Mouse (Mus musculus) liver, embryonic 12.5 days (tissue): Measurements from ENCODE around the gene Gm609. TPM values are rescaled to one million over a fixed set of nuclear protein-coding genes. Genes with fewer than 3 reads are reported as not detected.

ENCODE experiments used
- ATAC-seq: fragments of 200-750 bp; cut with Nextera tagmentation; 2 replicates; pipeline ENCODE4 v1.8.0; 2017; ENCODE audit warnings: moderate number of reproducible peaks, mild to moderate bottlenecking, moderate library complexity
- H3K27ac ChIP-seq: fragments of 300-500 bp; sonication (generic); 2 replicates; pipeline ENCODE4 v1.5.1; 2016; ENCODE audit warnings: mild to moderate bottlenecking
- H3K27me3 ChIP-seq: fragments of 300-500 bp; sonication (generic); replicated peaks from 2 replicates; pipeline ENCODE4 v1.6.1; 2016; ENCODE audit warnings: mild to moderate bottlenecking, moderate library complexity
- H3K36me3 ChIP-seq: fragments of 300-500 bp; sonication (generic); 2 replicates; pipeline ENCODE4 v1.6.1; 2016; ENCODE audit warnings: mild to moderate bottlenecking, moderate library complexity
- H3K4me1 ChIP-seq: fragments of 300-500 bp; sonication (generic); 2 replicates; pipeline ENCODE4 v1.6.1; 2016
- H3K4me2 ChIP-seq: fragments of 300-500 bp; sonication (generic); 2 replicates; pipeline ENCODE4 v1.6.1; 2016; ENCODE audit warnings: mild to moderate bottlenecking, moderate library complexity
- H3K4me3 ChIP-seq: fragments of 300-500 bp; sonication (generic); 2 replicates; pipeline ENCODE4 v1.5.1; 2016; ENCODE audit warnings: mild to moderate bottlenecking, moderate library complexity
- H3K9ac ChIP-seq: fragments of 300-500 bp; sonication (generic); 2 replicates; pipeline ENCODE4 v1.6.1; 2016; ENCODE audit warnings: mild to moderate bottlenecking, moderate library complexity
- H3K9me3 ChIP-seq: fragments of 300-500 bp; sonication (generic); replicated peaks from 2 replicates; pipeline ENCODE4 v1.6.1; 2016; ENCODE audit warnings: mild to moderate bottlenecking, moderate library complexity
- WGBS: fragments of 180-500 bp; shearing (Covaris S2); methylation state at CpG from one replicate; pipeline ENCODE4 v1.1.7; 2016; ENCODE audit not compliant: insufficient replicate concordance; 5-methylcytosine and 5-hydroxymethylcytosine counted together
- polyA plus RNA-seq: library from polyadenylated mRNA; unstranded; fragments of >200 nt; fragmentation: Nextera tagmentation; extraction: Ambion mirVana; gene quantifications from 2 replicates; pipeline ENCODE4 v1.2.1, GENCODE M21; 2016

Gm609 gene
- polyA plus RNA-seq, 1 experiment from 2014 or later, result not detected

DNA sequence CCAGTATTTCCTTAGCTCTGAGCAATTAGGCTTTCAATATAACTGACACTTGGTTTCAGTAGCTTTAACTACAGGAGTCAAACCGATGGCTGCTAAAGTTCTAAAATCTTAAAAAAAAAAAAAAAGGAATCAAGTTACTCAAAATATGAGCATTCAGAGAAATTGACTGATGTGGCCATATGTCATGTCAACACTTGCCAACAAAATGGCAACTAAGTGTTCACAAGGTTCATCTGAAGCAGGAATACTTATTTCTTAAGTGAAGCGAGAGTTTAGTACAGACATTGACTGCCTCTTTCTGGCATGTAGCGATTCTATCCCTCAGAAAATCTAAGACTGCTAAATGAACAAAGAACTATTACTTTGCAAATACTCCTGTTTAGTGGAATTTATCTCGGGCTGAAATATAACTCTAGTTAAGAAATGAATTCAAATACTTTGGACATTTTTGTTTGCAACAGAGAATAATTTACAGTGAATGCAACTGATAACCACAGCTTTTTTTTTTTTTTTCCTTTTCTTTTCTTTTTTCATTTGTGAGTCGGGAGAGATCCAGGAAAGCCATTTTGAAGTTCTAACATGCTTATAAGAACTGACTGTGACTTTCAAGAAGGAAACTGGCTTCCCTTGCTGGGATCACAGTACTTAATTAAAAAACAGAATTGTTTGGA lies 102.3 kb downstream of the Gm609 start:
- no peaks in the 10 kb centered on the region for H3K36me3 ChIP-seq
- H3K27me3 ChIP-seq, result no peaks in the 10 kb centered on the region
- no peak overlapping the region for H3K4me2 ChIP-seq
- WGBS, result 65% methylated on average over 5 of the region's 5 CpGs
- no peak overlapping the region for H3K9ac ChIP-seq
- H3K9me3 ChIP-seq, result no peaks in the 10 kb centered on the region
- no peak for ATAC-seq
- no peaks in the 10 kb centered on the region for H3K4me1 ChIP-seq
- no peak overlapping the region for H3K27ac ChIP-seq
- H3K4me3 ChIP-seq, result no peak overlapping the region

DNA sequence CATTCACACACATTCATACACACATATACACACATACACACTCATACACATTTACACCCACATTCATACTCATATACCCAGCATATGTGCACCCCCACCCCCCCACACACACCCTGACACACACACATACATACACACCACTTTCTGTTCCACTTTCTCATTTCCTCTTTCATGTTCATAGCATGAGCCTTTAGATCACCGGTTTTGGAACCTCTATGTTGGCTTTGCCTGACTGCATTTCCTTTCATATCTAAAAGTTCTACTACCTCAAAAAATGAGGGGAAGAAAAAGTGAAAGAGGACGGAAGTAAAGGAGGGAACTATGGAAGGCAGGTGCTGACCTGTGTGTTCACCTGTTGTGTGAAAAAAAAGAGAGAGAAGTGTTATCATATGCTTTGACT lies 102.9 kb downstream of the Gm609 start:
- ATAC-seq, result no peak
- no peaks in the 10 kb centered on the region for H3K27me3 ChIP-seq

DNA sequence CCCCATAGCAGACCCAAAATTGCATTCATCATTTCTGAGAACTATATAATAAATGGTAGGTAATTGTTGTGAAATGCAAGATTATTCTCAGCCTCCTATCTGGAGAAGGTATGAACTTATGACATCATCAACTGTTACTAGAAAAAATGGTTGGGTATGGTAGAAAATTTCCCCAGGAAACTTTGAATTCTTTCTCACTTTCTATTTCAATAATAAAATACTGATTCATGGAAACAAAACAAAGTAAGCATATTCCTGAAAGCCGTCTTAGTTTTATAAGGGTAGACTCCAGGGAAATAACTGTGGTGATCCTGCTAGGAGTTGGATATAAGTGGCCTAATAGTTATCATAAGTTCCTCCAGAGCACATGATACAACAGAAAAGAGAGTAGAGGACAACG lies 103.7 kb downstream of the Gm609 start:
- no peaks in the 10 kb centered on the region for H3K4me1 ChIP-seq
- no peak overlapping the region for H3K27ac ChIP-seq
- no peaks in the 10 kb centered on the region for H3K27me3 ChIP-seq
- no peaks in the 10 kb centered on the region for H3K36me3 ChIP-seq
- H3K4me2 ChIP-seq, result no peak overlapping the region
- no peak overlapping the region for H3K9ac ChIP-seq
- no peak for ATAC-seq
- WGBS, result 74% methylated on average over 2 of the region's 2 CpGs
- no peaks in the 10 kb centered on the region for H3K9me3 ChIP-seq
- no peak overlapping the region for H3K4me3 ChIP-seq

More for the DNA sequence above, 102.9 kb downstream of the Gm609 start:
- Histone ChIP-seq H3K27ac (no peak overlapping the region), H3K4me1 (no peaks in the 10 kb centered on the region), H3K4me3 (no peak overlapping the region), H3K9ac (no peak overlapping the region), H3K9me3 (no peaks in the 10 kb centered on the region), H3K4me2 (no peak overlapping the region), H3K36me3 (no peaks in the 10 kb centered on the region)
- WGBS, result 56% methylated on average over 2 of the region's 2 CpGs

DNA sequence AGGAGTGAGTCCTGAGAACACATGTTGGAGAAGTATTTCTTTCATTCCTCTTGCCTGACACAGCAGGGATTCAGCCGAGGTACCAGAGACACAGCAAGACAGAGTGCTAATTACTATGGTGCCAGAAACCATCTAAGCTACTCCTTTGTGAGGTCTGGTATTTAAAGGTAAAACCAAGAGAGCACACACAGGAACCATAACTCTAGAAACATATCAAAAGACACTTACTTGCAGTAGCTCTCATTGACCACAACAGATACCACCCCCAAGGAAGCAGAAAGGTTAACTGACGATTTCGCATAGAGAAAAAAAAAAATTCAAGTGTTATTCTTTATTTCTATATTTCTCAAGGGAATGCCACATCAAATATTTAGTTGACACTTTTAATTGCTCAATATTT lies 111.0 kb downstream of the Gm609 start:
- Histone ChIP-seq H3K36me3 (no peaks in the 10 kb centered on the region), H3K4me2 (no peak overlapping the region), H3K9ac (no peak overlapping the region), H3K9me3 (no peaks in the 10 kb centered on the region), H3K27me3 (no peaks in the 10 kb centered on the region), H3K4me3 (no peak overlapping the region), H3K27ac (no peak overlapping the region), H3K4me1 (no peaks in the 10 kb centered on the region)
- ATAC-seq, result no peak
- WGBS, result 74% methylated on average over 3 of the region's 3 CpGs

DNA sequence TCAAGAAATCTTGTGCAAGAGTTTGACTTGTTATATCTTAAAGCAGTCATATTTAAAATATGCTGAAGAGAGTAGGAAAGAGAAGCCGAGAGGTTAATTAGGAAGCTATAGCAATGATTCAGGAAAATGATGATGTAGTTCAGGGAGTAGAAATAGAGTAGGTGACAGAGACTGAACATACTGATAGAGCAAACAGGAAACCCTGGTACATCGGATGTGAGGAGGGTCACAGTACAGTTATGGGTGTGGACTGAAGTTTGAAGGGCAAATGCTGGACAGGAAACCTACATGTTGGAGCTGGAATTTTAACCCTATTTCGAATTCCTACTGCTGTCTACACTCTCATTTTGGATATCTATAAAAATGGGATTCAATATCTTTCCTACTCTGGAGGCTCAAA lies 113.8 kb downstream of the Gm609 start:
- no peak overlapping the region for H3K4me2 ChIP-seq
- no peak for ATAC-seq
- no peaks in the 10 kb centered on the region for H3K36me3 ChIP-seq
- no peak overlapping the region for H3K4me3 ChIP-seq
- H3K9me3 ChIP-seq, result no peaks in the 10 kb centered on the region
- no peak overlapping the region for H3K9ac ChIP-seq
- H3K27ac ChIP-seq, result no peak overlapping the region
- WGBS, result 55% methylated on average over 3 of the region's 3 CpGs
- H3K27me3 ChIP-seq, result no peaks in the 10 kb centered on the region
- H3K4me1 ChIP-seq, result no peaks in the 10 kb centered on the region

DNA sequence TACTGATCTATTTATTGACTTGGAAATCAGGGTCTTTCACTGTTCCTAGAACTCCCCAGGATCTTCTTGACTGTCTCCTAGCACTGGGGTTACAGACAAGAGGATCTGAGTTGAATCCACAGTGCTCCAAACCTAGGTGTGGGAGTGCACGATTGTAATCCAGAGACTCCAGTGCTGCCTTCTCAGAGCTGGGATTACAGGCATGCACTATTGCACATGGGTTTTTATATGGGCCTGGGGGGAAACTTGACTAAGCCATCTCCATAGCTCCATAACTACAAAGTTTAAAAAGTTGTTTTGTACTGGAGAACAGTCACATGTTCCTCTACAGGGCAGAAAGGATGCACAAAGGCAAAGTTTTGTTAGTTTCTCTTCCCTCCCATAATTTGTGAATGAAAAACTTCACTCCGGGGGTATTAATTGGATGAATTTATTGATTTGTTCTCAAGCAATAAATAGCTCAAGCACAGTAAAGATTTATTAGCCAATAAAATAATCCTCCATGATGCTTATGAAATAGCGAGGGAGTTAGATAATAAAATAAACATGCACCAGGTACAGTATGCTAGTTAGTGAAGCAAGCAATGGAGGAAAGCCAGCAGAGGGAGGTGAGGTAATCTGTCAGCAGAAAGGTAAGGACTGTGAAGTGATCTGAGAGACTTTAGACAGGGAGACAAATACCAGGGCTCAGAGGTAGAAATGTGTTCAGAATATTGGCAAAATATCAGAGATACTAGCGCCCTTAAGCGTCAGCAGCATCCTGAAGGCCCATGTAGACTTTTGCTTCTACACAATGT lies 114.4 kb downstream of the Gm609 start:
- Histone ChIP-seq H3K4me1 (no peaks in the 10 kb centered on the region), H3K9me3 (no peaks in the 10 kb centered on the region), H3K27ac (no peak overlapping the region), H3K4me3 (no peak overlapping the region), H3K9ac (no peak overlapping the region), H3K4me2 (no peak overlapping the region), H3K27me3 (no peaks in the 10 kb centered on the region), H3K36me3 (no peaks in the 10 kb centered on the region)
- 76% methylated on average over 5 of the region's 5 CpGs for WGBS
- no peak for ATAC-seq

DNA sequence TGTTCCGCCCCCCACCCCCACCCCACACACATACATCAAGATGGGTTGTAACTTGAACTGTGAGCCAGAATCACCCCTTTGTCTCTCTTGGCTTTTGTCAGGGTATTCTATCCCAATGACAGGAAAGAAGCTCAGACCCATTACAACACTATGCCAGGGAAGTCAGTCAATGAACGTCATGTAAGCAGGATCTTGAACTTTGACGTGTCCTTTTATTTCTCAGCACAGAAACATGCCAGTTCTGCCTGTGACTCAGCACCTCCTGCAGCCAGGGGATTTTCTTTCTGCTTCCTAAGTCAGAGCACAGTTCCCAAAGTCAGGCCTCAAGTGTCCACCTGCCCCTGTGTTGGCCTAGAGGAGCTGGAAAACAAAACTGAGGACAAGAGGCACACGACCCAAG lies 115.4 kb downstream of the Gm609 start:
- Histone ChIP-seq H3K36me3 (no peaks in the 10 kb centered on the region), H3K9ac (no peak overlapping the region), H3K4me2 (no peak overlapping the region), H3K27me3 (no peaks in the 10 kb centered on the region), H3K4me3 (no peak overlapping the region), H3K4me1 (no peaks in the 10 kb centered on the region), H3K9me3 (no peaks in the 10 kb centered on the region), H3K27ac (no peak overlapping the region)
- WGBS, result 68% methylated on average over 4 of the region's 4 CpGs
- no peak for ATAC-seq

DNA sequence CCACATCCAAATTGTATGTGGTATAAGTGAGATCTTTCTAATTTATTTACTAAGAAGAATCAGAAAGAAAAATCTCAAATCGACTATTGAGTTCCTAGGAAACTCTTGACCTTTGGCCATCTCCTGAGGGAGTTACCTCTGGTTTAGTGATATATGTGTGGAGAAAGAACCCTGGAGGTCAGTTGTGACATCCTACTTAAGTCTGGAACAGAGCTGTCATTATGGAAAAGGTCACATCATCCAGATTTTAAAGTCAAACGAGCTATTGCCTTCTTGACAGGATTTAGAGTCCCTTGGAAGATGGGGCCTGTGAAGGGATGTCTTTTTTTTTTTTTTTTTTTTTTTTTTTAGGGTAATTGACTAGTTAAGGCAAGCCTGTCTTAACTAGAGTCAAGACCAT lies 116.0 kb downstream of the Gm609 start:
- Histone ChIP-seq H3K4me3 (no peak overlapping the region), H3K36me3 (no peaks in the 10 kb centered on the region), H3K27me3 (no peaks in the 10 kb centered on the region), H3K9ac (no peak overlapping the region), H3K27ac (no peak overlapping the region), H3K4me2 (no peak overlapping the region), H3K4me1 (no peaks in the 10 kb centered on the region), H3K9me3 (no peaks in the 10 kb centered on the region)
- WGBS, result 50% methylated on average over 2 of the region's 2 CpGs
- no peak for ATAC-seq

DNA sequence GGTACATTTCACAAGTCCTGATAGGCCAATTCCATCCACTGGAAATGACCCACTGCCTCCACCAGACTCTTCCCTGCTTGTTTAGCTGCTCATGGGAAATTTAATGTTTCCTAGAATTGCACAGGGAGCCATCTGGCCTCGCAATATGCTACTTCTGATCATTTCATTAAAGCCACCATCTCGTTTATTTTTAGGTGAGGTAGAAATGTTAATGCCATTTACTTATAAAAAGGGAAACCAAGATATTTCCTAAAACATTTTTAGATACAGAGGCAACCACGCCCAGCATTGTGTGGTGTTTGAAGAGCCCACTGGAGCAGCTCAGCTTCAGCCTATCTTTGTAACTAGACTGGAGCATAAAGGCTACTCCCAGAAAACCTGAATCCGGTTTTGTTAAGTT lies 116.5 kb downstream of the Gm609 start:
- WGBS, result 56% methylated on average over 4 of the region's 4 CpGs
- Histone ChIP-seq H3K4me3 (no peak overlapping the region), H3K36me3 (no peaks in the 10 kb centered on the region), H3K27ac (no peak overlapping the region), H3K27me3 (no peaks in the 10 kb centered on the region), H3K9me3 (no peaks in the 10 kb centered on the region), H3K4me1 (no peaks in the 10 kb centered on the region), H3K4me2 (no peak overlapping the region), H3K9ac (no peak overlapping the region)
- ATAC-seq, result no peak

DNA sequence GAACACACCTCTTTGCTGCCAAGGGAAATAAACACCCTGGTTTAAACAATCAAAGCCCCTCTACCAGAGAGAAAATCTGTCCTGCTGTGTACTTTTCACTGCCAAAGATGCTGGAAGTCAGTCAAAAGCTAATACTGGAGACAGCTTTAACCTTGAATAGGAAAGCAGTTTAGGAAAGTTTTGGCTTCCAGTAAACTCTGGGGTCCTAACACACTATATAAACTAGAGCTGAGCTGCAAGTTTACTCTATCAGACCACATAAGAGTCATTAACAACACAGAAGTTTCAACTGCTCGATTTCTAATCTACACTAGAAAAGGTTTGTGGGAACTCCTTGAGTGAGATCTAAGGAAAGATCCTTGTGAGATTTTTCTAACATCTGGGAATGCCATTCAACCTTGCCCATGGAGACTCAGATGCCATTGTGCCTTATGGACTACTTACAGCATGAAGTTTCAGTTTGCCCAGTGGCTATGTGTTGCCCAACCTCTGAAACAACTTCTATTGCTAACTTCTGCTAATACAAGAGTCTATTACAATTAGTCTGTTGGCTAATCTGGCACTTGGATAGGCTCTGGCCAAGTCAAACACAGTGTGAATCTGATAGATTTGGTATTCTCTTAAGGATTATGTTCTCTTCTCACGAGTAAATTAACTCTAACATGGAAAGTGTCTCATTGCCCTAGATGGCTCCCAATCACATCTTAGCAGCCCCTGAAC lies 117.1 kb downstream of the Gm609 start:
- Histone ChIP-seq H3K4me2 (no peak overlapping the region), H3K4me1 (no peaks in the 10 kb centered on the region), H3K9me3 (no peaks in the 10 kb centered on the region), H3K27ac (no peak overlapping the region), H3K4me3 (no peak overlapping the region), H3K27me3 (no peaks in the 10 kb centered on the region), H3K36me3 (no peaks in the 10 kb centered on the region), H3K9ac (no peak overlapping the region)
- 48% methylated on average over 2 of the region's 2 CpGs for WGBS
- ATAC-seq, result no peak

DNA sequence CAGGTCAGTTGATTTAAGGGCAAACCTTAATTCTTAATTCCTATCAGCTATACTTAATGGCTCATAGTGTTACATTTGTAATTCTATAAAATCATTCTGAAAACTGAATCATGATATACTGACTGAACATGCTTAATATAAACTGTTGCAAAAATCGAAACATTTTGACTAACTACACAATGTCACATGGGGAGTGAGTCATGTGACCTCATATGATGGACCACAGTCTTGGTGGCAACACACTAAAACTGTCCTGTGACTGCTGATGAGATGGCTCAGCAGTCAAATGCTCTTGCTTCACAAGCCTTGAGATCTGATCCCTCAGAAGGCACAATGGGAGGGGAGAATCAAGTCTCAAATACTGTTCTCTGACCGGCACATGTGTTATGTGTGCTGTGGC lies 118.7 kb downstream of the Gm609 start:
- Histone ChIP-seq H3K27ac (no peak overlapping the region), H3K4me2 (no peak overlapping the region), H3K36me3 (no peaks in the 10 kb centered on the region), H3K9me3 (no peaks in the 10 kb centered on the region), H3K27me3 (no peaks in the 10 kb centered on the region), H3K9ac (no peak overlapping the region), H3K4me3 (no peak overlapping the region), H3K4me1 (no peaks in the 10 kb centered on the region)
- ATAC-seq, result no peak
- 60% methylated on average over 2 of the region's 2 CpGs for WGBS

DNA sequence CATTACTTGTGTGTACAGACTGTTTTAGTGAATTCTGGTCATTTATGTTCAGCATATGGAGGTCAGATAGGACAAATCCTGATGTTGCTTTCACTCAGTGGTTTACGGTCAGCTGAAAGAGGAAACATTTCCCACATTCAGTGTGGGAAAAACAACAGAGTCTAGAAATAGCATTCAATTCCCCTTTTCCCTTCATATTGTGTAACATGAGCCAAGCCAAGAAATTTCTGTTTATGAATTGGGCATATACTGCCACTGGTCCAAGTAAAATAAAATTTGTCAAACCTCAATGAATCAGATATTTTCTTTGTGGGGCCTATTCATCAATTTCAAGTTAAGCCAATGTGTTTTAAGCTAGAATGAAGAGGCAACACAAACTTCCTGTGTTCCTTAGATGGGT lies 121.7 kb downstream of the Gm609 start:
- no peaks in the 10 kb centered on the region for H3K36me3 ChIP-seq
- no peaks in the 10 kb centered on the region for H3K4me1 ChIP-seq
- H3K4me3 ChIP-seq, result no peak overlapping the region
- WGBS, result 72% methylated on average over 1 of the region's 1 CpGs
- no peak overlapping the region for H3K27ac ChIP-seq
- ATAC-seq, result no peak
- H3K27me3 ChIP-seq, result no peaks in the 10 kb centered on the region
- no peak overlapping the region for H3K4me2 ChIP-seq
- no peaks in the 10 kb centered on the region for H3K9me3 ChIP-seq
- H3K9ac ChIP-seq, result no peak overlapping the region
